Mouse (Mus musculus) kidney, adult 11 months (tissue): Measurements from ENCODE around the gene Exoc2.

ENCODE experiments used
- DNase-seq: peaks from one replicate; pipeline ENCODE4 v3.0.0; 2022

Gene Exoc2

DNA sequence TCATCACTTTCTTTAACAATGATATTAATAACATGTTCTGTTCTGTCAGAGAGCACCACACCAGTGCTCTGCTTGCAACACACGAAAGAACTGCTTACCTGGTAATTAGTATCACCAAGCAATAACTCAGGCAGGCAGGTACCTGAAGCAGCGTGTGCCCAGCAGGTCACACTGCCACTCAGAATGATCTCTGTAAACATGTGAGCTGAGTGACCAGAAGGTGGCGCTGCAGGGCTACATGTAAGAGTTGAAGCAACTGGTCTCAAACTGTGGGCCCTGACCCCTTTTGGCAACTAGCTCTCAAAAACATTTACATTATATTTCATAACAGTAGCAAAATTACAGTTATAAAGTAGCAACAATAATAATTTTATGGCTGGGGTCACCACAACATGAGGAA lies 85.4 kb downstream of the Exoc2 start:
- DNase-seq, result peak; percentile 54

DNA sequence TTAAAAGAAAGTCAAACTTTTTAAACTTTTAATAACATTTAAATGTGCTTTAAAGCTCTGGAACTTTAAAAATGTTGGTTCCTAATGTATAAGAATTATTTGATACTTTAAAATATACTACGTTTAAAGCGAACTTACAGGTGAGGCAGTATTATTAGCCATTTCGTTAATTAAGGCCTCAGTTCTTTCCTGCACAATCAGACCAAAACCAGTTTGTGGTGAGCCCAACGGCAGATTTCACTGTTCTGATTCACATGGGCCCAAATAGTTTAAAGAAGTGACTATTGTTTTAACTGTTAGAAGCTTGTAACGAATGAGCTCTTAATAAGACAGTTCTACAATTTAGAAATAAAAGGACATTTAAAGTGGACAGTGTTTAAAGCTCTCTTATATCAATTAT lies 93.6 kb downstream of the Exoc2 start:
- DNase-seq, result no peak

DNA sequence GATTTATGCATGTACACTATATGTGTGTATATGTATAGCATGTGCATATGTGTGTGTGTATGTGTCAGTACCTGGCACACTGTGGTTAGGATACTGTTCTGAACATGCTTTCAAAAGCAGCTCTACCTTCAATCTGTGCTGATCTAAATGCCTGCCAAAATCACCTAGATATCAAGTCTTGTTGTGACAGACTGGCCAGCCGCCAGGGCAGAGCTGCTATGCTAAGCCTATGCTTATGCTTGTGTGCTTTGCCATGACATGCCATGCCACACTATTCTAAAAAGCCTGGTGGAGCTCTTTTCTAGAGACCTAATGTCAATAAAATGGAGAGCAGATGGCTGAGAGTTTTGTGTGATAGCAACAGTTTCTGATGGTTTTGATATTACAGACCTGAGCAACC lies 94.0 kb downstream of the Exoc2 start:
- no peak for DNase-seq

DNA sequence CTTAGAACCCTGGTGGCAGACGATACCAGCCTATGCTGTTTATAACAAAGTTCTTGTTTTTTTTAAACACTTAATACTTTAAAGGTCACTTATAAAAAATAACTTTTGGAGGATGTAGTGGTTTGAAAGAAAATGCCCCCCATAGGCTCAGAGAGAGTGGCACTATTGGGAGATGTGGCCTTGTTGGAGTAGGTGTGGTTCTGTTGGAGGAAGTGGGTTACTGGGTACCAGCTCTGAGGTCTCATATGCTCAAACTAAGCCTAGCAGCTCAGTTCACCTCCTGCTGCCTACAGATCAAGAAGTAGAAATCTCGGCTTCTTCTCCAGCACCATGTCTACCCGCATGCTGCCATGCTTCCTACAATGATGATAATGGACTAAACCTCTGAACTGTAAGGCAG lies 98.1 kb downstream of the Exoc2 start:
- no peak for DNase-seq

DNA sequence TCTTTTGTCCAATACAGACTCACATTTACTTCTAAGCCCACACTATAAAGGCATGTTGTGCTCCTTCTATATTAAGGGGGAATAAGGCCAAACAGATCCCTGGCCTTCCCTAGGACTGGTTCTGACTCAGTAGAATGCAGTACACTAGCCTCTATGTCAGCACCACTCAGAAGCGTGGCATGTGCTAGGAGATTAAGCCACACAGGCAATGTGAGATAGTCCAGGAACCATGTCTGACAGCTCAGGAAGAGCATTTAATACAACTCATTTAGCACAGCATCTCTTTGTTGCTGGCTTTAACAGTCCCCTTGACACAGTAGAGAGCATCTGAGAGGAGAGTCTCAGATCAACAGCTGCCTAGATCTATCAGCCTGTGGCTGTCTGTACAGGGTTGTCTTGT lies 100.4 kb downstream of the Exoc2 start:
- no peak for DNase-seq

DNA sequence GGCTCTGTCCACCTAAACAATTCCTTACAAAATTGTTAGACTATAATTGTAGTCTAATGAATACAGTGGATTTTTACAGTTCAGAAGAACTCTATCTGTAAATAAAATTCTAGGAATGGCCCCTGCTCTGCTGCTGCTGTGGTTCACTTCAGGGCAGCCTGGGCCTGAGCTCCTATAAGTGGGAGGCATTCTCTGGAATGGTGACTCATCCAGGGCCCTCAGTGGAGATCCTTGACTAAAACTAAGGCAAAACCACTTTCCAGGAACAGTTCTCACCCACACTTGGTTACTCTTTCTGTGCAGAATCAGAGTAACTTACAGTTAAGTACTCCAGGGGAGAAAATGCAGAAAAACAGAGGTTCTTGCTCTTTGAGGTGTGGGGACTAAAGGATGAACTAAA lies 108.4 kb downstream of the Exoc2 start:
- DNase-seq, result no peak

DNA sequence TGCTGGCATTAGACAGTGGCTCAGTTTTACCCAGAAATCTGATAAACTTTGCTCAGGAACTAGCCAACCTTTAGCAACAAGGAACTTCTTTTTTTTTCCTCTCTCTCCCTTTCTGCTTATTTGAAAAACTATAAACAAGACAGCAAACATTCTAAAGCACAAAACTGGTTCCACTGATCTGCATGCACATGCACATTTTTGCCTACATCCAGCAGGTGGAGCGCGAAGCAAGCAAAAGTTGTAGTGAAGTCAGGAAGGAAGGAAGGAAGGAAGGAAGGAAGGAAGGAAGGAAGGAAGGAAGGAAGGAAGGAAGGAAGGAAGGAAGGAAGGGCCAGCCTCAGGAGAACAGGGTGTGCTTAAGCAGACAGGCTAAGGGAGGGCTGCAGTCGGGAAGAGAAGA lies 109.9 kb downstream of the Exoc2 start:
- no peak for DNase-seq

DNA sequence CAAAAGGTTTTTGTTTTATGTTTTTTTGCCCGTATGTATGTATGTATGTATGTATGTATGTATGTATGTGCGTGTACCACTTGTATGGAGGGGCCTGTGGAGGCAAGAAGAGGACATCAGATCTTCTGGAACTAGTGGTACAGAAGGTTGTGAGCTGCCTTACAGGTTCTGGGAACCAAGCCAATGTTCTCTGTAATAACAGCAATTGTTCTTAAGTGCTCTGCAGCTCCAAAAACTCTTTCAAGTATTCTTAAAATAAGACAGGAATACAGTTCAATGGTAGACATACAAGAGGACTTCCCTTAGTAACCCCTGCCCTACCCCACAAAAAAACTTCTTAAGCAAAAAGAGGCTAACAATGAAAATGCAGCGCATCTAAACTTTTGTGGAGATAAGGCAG lies 115.5 kb downstream of the Exoc2 start:
- DNase-seq, result no peak

DNA sequence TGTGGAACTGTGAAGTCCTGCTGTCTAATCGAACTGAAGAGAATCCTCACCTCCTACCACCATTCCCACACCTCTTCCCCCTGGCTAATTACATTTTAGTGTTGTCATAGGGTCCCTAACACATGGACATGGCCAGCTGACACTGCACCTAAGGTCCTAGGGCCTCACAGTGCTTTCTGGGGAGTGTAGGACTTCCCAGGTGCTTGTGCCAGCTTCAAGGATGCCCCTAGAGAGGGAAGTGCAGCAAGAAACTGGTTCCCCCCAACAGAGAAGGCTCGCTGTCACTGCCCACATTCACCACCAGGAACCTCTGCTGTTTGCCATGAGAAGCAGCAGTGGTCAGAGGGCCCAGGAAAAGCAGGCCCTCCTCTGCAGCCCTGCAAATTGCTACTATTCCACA lies 123.2 kb downstream of the Exoc2 start:
- no peak for DNase-seq

DNA sequence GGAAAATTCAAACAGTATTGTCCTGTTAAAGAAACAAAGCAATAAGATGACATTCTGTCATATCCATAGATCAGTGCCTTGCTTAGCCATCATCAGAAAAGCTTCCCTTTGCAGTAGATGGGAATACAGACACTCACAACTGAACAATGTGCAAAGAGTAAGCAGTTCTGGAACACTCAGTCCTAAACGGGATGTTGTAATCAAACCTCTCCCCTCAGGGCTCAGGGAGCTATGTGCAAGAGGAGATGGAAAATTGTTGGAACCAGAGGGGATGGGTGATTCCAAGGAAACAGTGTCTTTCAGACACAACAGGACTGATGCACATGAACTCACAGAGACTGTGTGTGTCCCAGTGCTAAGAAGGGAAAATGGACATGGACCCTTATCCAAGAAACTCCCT lies 125.9 kb downstream of the Exoc2 start:
- DNase-seq, result no peak

DNA sequence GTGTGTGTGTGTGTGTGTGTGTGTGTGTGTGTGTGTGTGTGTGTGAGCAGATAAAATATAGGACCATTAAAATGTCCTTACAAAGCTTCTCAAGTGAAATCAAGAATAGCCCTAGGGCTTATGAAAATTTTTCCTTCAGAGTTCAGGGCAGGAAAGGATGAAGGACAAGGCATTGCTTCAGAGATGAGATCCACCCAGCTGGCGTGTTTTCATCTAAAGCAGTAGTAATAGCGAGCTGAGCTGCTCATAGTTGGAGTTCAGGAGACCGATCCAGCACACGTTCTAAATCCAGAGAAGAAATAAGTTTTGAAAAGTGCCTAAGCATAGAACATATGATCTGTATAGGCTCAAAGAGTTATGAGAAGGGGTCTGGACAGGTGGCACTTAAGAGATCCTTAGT lies 127.4 kb downstream of the Exoc2 start:
- no peak for DNase-seq

DNA sequence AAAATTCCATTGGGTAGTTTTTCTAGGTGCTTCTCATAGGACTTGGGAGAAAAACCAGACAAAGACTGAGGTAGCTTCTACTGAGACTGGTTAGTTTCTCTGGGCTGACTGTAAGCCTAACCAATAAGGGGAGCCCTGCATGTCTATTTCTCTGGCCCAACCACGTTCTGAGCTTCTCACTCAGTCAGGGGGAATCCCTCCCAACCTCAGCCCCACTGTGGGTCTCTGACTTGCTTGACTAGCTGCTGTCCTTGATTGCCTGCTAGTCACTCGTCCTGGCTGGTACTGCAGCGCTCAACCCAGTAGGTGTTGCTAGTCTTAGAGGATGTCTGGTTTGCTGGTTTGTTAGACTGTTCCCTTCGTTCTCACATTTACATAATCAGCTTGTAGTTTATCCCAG lies 130.8 kb downstream of the Exoc2 start:
- DNase-seq, result no peak

DNA sequence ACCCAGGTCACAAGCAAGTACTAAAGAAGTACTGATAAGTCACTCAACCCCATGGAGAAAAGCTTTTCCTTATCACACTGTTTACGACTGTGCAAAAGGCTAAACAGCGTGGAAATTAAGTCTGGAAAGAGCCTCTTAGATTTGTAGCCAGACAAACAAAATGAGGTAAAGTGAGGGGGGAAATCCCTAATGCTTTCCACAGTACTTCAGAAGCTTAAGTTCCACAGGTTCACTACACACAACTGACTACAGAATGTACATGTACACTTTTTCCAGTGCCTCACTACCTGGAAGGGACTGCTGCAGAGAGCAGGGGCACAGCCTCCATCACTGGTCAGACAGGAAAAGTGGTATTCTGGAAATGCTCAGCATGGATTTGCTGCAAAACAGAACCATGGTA lies 132.1 kb downstream of the Exoc2 start:
- no peak for DNase-seq

DNA sequence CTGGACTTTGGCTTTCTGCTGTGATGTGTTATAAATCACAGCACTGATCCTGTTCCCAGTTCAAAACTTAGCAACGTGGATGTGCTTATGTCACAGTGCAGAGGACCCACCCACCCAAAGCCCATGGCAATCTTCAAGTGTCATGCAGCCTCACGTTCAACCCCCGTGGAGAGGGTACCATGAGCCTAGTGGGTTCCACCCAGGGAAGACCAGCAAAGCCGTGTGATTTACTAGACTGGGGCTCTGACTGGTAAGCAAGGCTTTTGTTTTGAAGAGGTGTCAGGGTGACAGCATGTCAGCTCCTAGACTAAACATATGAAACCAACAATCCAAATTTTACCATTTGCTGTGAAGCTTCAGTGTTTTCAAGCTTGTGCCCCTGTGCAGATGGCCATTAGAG lies 132.6 kb downstream of the Exoc2 start:
- DNase-seq, result no peak

DNA sequence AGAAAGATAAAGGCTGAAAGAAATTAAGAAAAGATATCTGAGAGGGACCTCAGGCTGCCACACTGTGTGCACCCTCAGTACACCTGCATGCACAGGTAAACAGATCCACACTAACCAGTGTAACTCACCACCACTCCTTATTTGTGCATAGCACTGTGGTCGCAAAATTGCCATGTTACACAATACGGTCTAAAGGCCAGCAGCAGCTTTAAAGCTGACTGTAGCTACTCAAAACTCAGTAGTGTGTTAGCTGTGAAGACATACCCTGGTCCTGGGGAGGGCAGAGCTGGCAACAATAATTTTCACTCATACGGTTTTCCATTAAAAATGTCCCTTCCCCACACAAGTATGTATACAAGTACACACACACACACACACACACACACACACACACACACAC lies 133.2 kb downstream of the Exoc2 start:
- DNase-seq, result no peak

DNA sequence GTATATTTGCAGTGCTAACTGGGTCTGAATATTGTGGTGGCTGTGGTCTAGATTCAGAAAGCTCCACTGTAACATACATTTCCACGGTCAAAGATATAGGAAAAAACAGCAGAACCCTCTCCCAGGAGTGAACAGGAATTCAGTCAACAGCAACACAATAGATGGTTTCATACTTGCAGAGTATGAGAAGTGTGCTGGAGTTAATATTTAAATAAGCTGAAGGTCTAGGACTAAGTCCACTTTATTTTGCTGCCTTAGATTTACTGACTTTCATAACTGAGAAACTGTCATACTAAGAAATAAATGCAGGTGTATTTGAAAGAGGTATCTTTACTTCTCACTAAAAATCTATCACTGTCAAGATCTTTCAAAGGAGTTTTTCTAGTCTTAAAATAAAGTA lies 137.6 kb downstream of the Exoc2 start:
- no peak for DNase-seq

DNA sequence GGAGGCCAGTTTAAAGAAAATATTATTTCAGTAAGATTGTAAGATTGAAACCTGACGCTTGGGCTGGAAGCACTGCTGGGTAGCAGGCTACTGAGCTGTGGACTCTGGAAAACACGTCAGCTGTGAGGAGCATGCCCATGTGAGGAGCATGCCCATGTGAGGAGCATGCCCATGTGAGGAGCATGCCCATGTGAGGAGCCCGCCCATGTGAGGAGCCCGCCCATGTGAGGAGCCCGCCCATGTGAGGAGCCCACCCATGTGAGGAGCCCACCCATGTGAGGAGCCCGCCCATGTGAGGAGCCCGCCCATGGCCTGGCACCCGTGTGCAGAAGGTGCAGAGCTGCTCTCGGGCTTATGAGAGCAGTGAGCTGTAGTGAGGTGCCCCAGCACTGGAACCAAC lies 139.0 kb downstream of the Exoc2 start:
- no peak for DNase-seq

DNA sequence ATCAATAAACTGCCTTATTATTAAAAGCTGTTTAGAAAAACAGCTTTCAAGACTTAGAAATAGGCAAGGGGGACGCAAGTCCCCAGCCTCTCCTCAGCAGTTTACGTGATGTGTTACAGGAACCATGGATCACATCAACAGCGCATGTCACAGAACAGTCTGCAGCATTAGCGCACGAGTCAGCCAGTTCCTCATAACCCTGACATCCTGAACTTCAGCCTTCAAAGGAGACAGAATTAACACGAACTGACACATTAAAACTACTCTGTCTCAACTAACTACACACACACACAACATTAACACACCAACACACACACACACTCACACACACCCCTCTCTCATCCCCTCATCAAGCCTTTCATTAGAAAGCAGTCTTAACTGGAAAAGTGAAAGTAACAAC lies 139.5 kb downstream of the Exoc2 start:
- DNase-seq, result no peak

DNA sequence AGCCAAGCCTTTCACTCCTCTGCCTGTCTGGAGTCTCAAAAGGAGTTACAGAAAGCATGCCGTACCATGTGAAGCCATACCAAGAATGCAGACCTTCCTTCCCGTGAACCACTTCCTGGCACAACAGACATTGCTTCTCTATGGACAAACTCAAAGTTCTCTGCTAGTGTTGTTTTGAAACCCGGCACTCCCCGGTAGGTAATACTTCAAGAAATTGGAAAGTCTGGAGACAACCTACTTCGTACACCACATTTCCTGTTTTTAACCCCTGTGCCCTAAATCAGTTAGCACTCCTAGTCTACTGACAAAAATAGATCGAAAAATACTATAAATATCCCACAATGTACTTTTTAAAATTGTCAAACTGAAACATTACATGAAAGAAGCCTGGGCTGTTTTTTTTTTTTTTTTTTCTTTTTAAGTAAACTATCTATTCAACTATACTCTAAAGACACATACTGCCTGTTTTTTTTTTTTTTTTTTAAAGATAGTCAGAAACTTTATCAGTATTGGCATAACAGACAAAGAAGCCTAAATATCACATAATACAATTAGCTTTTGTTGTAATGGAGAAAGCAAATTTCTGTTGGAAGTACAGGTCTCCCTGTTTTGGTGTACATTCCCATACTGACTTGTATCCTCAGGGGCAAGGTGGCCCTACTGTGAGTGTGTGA lies 140.3 kb downstream of the Exoc2 start:
- DNase-seq, result no peak

DNA sequence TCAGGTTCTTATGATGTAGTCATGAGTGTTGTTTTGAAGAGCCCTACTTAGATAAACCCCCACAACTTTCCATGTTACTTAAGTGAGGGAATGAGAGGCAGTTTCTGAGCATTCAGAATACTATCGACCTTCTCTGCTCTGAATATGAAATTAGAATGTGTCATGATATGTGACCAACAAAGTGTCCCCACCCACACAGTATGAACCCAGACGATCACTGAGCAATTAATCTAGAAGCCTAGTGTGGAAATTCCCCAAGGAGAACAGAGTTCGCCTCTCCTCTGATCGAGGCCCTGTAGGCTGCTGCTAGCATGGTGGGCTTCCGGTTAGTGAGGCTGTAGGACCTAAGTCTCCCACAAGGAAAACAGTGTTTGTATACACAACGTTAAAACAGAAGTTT lies 142.5 kb downstream of the Exoc2 start:
- DNase-seq, result no peak

DNA sequence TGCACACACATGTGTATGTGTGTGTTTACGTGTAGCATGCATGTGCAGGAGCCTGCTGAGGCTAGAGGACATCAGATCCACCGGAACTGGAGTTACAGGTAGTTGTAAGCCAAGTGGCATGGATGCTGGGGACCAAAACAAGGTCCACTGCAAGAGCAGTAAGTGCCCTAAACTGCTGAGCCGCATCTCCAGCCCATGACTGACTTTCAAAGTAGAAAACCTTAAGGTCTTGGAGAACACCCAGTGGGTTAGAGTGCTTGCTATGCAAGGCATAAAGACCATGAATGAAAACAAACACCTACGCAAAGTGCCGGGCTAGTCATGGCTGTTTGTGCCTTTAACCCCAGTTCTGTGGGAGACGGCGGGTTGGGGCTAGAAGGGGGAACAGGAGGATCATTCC lies 147.4 kb downstream of the Exoc2 start:
- no peak for DNase-seq

DNA sequence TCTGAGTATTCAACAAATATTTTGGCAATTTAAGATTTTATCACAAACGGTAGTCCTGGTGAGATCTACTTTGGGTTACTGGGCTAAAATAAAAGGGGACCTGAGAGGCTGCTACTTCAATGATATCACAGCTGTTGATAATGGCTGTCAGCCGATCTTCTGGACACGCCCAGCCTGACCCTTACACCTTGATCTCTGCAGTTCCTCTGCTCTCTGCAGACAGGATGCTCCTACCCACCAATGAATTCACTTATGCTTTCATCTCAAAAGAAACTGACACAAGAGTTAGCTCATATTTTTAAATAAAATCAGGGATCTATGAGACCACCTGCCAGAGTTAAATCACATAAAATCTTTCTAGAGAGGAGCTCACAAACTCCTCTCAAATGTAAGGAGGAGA lies 149.0 kb downstream of the Exoc2 start:
- DNase-seq, result no peak

DNA sequence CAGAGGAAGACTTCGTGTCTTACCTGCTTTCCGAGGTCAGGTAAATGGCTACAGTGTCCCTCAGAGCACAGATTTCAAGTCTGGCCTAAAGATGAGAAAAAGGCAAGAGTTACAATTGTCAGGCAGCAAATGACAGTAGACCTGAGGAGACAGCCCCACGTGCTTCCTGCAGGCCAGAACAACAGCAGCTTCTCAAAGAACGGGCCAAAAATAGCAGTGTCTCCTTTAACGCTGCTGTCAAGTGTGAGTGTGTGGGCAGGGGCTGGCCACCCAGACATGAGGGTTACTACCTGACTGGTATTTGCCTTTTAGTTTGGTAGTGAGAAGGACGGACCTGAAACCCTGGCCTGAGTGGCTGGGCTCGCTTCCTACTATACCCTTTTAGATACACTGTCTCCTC lies 153.3 kb downstream of the Exoc2 start:
- no peak for DNase-seq

DNA sequence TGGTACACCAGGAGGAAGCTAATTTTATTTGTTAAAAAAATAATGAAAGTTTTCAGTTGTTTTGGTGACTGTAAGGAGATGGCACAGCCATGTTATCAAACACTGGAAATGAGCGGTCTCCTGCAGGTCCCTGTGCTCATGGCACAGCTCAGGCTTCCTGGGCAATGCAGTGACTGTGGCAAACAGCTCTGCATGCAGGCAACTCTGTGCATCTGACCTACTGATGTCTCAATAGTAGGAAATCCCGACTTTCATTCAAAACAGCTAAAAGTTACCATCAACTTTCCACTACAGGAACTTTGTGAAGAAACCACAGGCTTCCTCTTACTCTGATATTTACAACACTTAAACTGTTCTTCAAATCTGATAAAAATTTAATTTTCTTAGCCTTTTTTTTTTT lies 154.0 kb downstream of the Exoc2 start:
- DNase-seq, result no peak

DNA sequence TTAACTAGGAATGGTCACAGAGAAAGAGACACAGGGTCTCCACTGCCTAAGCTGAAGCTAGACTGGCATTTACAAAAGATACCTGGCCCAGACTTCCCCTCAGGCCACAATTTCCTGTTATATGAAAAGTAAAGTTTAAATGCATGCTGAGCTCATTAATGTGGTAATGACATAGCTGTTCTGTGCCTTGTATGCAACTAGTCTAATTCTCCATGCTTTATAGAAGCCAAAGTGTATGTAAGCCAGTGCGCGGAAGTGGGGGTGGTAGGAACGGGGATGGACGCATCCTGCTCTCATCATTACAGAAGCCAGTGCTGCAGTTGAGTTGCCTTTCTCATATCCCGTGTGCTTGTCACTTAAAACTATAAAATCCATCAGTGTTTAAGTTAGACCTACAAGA lies 156.5 kb downstream of the Exoc2 start:
- DNase-seq, result no peak

DNA sequence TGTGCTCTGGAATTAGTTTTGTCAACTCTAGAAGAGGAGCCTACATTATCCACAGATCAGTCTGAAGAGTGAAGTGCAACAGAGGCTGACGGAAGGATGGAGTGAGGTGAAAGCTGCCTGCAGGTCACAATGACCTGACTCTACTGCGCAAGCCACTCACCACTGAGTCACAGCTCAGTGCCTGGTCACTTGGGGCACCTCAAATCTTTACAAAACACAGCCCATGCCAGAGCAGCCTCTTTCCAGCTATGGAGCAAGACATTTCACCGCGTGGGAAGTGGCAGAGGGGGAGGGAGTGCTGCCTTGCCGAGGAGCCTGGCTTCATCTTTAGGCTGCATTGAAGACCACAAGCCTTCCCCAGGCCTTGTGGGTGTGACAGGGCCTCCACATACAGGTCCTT lies 159.6 kb downstream of the Exoc2 start:
- DNase-seq, result no peak
